Mouse (Mus musculus) testis, adult 2 months (tissue): ENCODE data around the gene Adgrv1.

Source experiments
- CTCF ChIP-seq: fragments of 200-500 bp; IDR thresholded peaks from 2 replicates; pipeline ENCODE4 v1.5.1; 2012; ENCODE audit warnings: low read depth, mild to moderate bottlenecking, inconsistent platforms, low read length, moderate library complexity; ENCODE audit not compliant: control insufficient read depth, insufficient read depth, insufficient replicate concordance
- POLR2A ChIP-seq: fragments of 200-500 bp; IDR thresholded peaks from 2 replicates; pipeline ENCODE4 v1.6.1; 2012; ENCODE audit warnings: low read depth, mild to moderate bottlenecking, inconsistent platforms, low read length, moderate library complexity; ENCODE audit not compliant: control insufficient read depth

DNA sequence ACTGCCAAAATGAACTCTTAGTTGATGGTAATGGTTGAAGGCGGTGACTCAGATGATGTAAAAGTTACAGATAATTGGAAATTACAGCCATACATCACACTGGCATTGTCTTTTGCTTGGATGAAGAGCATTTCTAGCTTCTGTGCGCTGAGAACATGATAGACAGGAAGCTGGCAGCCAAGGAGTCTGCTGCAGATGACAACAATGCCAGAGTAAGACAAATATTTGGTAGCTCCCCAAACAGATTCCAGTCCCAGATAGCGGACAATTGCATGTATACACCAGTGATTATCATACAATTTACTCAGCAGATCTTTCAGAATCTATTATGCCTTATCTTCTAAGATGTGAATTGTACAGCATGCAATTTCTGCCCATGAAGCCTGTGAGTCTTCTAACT is 409.2 kb downstream of the Adgrv1 start:
- TF ChIP-seq POLR2A (no peak), CTCF (no peak)
